Mouse (Mus musculus) lung, postnatal 4 days (tissue): ENCODE results near the gene Hint3.

Source experiments
- DNase-seq, 2 experiments: peaks; one replicate each; pipeline ENCODE4 v3.0.0; 2021

Gene Hint3

GRCm38 (mm10) chr10:30587037-30587436 is 42.4 kb downstream of the Hint3 start:
- no peak for DNase-seq

GRCm38 (mm10) chr10:30585691-30586090 is 43.7 kb downstream of the Hint3 start:
- DNase-seq: no peak

- DNase-seq: no peak
Observed at GRCm38 (mm10) chr10:30577670-30578280, 51.7 kb downstream of the Hint3 start.

- DNase-seq: no peak
Observed at GRCm38 (mm10) chr10:30566364-30566763, 63.1 kb downstream of the Hint3 start.

GRCm38 (mm10) chr10:30564651-30565050 is 64.8 kb downstream of the Hint3 start:
- DNase-seq: peak; percentile 37 to 81
